Mouse (Mus musculus): ENCODE results near the gene Bbs2.

DNA sequence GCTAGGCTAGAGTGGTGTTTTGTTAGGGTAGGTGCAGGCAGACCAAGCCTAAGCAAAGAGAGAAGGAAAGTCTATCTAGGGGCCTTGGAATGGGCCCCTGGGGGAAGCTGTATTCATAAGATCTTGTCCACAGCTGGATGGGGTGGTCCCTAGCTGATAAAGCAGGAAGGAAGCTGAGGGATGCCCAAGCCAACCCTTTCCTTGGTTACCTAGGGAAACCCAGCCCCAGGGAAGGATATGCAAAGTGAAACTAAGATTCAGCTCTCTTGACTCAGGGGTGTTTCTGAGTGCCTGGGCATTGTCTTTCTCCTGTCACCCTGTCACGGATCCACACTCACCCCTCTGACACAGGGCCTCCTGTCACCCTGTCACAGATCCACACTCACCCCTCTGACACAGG lies 14.7 kb upstream of the Bbs2 start:
- no peak for TF ChIP-seq POLR2A (IDR thresholded peaks at IDR 0.05; ENCODE audit: insufficient read depth, low read depth, low read length)
- TF ChIP-seq CTCF (IDR thresholded peaks at IDR 0.05; ENCODE audit: insufficient read depth, low read depth, low read length), result no peak

Measured in olfactory bulb, adult 2 months (tissue).